Mouse (Mus musculus): ENCODE data around the gene Ccdc60. TPM values are rescaled to one million over a fixed set of nuclear protein-coding genes. Genes with fewer than 3 reads are reported as not detected.

Ccdc60 gene
- polyA plus RNA-seq, 1 experiment from 2014 or later = 0.52 TPM

DNA sequence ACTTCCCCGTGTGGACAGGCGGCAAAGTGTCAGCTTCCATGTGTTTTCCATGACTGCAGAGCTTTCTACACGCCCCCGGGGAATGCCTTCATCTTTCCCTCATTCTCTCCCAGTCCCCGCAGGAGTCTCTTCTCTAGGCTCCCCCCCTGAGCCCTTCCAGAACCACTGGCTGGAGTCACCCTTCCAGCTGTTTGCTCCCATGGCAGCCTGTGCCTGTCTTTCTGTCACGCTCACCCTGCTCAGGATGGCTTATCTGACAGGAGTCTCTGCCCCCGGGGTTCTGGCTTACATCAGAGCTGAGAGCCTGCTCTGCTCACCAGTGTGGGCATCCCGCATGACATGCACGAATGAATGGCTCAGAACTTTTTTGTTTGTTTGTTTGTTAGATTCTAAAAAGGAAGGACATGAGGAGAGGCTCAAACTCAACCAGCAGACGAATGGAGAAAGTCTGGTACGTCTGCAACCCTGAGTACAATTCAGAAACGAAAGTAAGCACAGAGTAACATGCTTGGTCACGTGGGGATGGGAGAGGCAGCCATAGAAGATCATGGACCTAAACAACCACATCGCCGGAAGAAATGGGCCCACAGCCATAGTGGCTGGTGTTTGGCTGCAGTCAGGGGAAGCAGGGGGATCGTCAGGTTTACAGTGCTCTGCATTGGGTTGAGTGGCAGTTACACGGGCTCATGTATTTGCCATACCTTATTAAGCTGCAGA, 17.1 kb downstream of the Ccdc60 start:
- peak; percentile 80 for ATAC-seq (ENCODE audit: insufficient number of reproducible peaks, low FRiP score)
- Histone ChIP-seq H3K9ac (no peak overlapping the region), H3K4me2 (peak overlapping the region; percentile 55), H3K4me3 (peak overlapping the region; percentile 28), H3K36me3 (no peaks in the 10 kb centered on the region), H3K27ac (ENCODE audit: poor library complexity, severe bottlenecking) (peak overlapping the region; percentile 1; the same call in 1 of the 2 replicates), H3K9me3 (replicated peaks) (peaks cover 13% of the 10 kb centered on the region), H3K27me3 (replicated peaks) (0 out of 2 replicates have a peak, but pooled peaks cover 3% of the 10 kb centered on the region), H3K4me1 (replicated peaks) (peaks cover 50% of the 10 kb centered on the region)
- WGBS = 15% methylated on average over 17 of the region's 17 CpGs

DNA sequence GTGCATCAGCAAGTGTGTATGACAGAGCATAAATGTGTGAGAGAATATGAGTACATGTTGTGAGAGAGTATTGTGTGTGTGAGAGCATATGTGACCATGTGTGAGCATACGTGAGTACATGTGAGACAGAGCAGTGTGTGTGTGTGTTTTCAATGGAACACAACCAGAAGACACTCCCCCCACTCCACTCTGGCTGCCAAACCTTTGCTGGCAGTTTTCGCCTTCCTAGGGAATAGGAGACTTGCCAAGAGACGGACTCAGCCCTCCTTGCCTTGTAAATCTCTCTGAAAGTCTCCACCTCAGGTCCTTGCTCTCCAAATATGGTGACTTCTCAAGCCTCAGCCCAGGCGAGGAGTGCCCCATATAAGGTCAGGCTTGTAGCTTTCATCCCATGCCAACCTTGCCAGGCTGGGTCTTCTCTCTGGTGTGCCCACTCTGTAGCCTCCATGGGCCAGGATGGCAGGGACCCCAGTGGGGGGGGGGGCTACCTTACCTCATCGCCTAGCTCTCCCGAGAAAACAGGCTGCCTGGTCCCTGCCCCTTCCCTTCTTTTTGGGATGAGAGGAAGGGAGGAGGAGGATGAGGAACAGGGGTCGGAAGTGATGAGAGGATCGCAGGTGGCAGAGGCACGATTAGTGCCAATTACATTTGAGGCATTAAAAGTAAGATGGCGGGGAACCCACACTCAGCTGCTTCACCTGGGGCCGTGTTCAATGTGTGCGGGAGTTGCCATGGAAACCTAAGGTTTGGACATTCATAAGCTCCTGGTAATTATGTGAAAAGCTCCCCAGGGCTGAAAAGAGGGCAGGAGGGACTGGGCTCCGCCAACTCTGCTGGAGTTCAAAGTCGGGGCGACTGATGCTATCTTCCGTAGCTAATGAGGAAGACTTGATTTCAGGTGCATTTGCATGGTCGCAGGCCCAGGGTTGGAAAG, 19.3 kb downstream of the Ccdc60 start:
- no peak overlapping the region for H3K4me2 ChIP-seq
- 0 out of 2 replicates have a peak, but pooled peaks cover 3% of the 10 kb centered on the region for H3K27me3 ChIP-seq (replicated peaks)
- no peaks in the 10 kb centered on the region for H3K36me3 ChIP-seq
- no peak overlapping the region for H3K4me3 ChIP-seq
- no peak for ATAC-seq (ENCODE audit: insufficient number of reproducible peaks, low FRiP score)
- no peak overlapping the region for H3K9ac ChIP-seq
- no peaks in the 10 kb centered on the region for H3K9me3 ChIP-seq (replicated peaks)
- H3K4me1 ChIP-seq (replicated peaks) = peaks cover 42% of the 10 kb centered on the region
- WGBS = 85% methylated on average over 17 of the region's 17 CpGs
- H3K27ac ChIP-seq (ENCODE audit: poor library complexity, severe bottlenecking) = no peak overlapping the region

DNA sequence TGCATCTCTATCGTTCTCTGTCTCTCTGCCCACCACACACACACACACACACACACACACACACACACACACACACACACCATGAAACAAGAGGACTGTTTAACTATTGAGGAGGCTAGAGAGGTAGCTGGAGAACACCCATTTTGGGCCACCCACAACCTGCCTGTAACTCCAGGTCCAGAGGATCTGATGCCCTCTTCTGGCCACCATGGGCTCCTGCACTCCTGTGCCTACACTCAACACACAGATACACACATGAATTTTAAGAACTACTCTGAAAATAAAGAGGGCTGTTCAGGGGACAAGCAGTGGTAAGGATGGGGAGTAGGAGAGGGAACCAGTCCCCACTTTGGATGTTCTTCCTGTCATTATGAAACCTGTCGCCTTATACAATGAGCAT, 26.1 kb downstream of the Ccdc60 start:
- Histone ChIP-seq H3K36me3 (no peaks in the 10 kb centered on the region), H3K9ac (no peak overlapping the region), H3K27ac (ENCODE audit: poor library complexity, severe bottlenecking) (no peak overlapping the region), H3K27me3 (replicated peaks) (no peaks in the 10 kb centered on the region), H3K4me2 (no peak overlapping the region), H3K9me3 (replicated peaks) (peaks cover 3% of the 10 kb centered on the region; the same call in 1 of the 2 replicates), H3K4me3 (no peak overlapping the region), H3K4me1 (replicated peaks) (no peaks in the 10 kb centered on the region)
- ATAC-seq (ENCODE audit: insufficient number of reproducible peaks, low FRiP score) = no peak
- WGBS = 87% methylated on average over 2 of the region's 2 CpGs

DNA sequence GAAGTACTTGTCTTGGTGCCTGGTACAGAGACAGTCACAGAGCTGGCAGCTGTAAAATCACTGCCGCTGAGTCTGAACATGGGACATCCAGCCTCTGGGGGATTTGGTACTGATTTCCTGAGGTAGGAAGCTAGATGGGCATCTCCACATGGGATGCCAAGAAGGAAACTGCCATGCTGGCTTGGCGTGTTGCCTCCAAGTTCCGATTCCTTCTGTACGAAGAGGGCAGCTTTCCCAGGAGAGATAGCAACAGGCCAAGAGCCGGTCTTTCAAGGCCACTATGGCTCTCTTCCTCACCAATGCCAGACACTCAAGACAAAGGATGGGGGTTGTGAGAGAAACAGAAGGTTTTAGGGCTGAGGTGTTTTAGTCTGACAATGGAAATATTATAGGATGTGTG, 26.8 kb downstream of the Ccdc60 start:
- no peak overlapping the region for H3K27ac ChIP-seq (ENCODE audit: poor library complexity, severe bottlenecking)
- H3K36me3 ChIP-seq = no peaks in the 10 kb centered on the region
- WGBS = 88% methylated on average over 5 of the region's 5 CpGs
- no peak overlapping the region for H3K4me3 ChIP-seq
- ATAC-seq (ENCODE audit: insufficient number of reproducible peaks, low FRiP score) = no peak
- no peak overlapping the region for H3K4me2 ChIP-seq
- peaks cover 3% of the 10 kb centered on the region; the same call in 1 of the 2 replicates for H3K9me3 ChIP-seq (replicated peaks)
- no peaks in the 10 kb centered on the region for H3K27me3 ChIP-seq (replicated peaks)
- no peak overlapping the region for H3K9ac ChIP-seq
- H3K4me1 ChIP-seq (replicated peaks) = no peaks in the 10 kb centered on the region

DNA sequence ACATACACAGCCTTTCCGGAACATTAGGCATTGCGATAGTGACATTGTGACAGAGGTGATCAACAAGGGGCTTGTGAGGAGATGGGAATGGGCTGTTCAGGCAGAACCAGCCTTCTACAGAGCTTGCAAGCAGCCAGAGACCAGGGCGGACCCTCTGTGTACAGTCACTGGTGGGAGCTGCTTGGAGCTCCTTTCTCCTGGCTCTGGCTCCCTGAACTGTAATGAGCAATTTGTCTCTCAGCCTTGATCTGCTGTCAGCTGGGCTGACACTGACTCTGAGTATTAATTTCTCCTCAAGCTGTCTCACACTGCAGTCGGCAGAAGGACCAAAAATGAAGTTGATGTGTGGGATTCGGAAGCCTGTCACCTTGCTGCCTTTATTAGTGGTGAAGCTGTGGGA, 28.4 kb downstream of the Ccdc60 start:
- no peak overlapping the region for H3K27ac ChIP-seq (ENCODE audit: poor library complexity, severe bottlenecking)
- ATAC-seq (ENCODE audit: insufficient number of reproducible peaks, low FRiP score) = no peak
- no peaks in the 10 kb centered on the region for H3K27me3 ChIP-seq (replicated peaks)
- H3K4me1 ChIP-seq (replicated peaks) = no peaks in the 10 kb centered on the region
- H3K4me2 ChIP-seq = no peak overlapping the region
- H3K9ac ChIP-seq = no peak overlapping the region
- H3K9me3 ChIP-seq (replicated peaks) = peaks cover 3% of the 10 kb centered on the region; the same call in 1 of the 2 replicates
- H3K4me3 ChIP-seq = no peak overlapping the region
- 82% methylated on average over 5 of the region's 5 CpGs for whole genome bisulfite sequencing
- H3K36me3 ChIP-seq = no peaks in the 10 kb centered on the region

DNA sequence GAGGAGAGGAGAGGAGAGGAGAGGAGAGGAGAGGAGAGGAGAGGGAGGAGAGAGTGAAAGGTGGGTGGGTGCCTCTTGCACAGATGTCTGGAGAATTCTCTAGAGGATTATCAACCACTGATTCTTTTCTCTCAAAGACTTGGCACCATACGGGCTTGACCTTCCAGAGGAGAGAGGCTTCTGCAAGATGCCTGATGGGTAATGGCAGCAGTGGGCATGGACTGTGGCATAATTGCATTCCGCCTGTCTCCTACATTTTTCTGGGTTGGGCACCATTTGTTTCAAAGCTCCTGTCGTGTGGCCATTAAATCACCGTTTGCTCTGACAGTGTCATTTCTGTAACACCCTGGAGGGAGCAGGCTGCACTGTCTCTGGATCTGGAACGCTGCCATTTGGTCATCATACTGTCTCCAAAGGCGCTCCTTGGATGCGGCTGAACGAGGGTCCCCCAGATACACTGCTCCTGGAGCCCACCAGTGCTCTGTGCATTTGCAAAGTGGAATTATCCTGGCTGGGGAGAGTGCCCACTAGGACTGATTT, 30.4 kb downstream of the Ccdc60 start:
- no peak overlapping the region for H3K4me3 ChIP-seq
- no peak overlapping the region for H3K4me2 ChIP-seq
- H3K9me3 ChIP-seq (replicated peaks) = peaks cover 3% of the 10 kb centered on the region; the same call in 1 of the 2 replicates
- no peaks in the 10 kb centered on the region for H3K4me1 ChIP-seq (replicated peaks)
- ATAC-seq (ENCODE audit: insufficient number of reproducible peaks, low FRiP score) = no peak
- H3K9ac ChIP-seq = no peak overlapping the region
- H3K27me3 ChIP-seq (replicated peaks) = no peaks in the 10 kb centered on the region
- no peak overlapping the region for H3K27ac ChIP-seq (ENCODE audit: poor library complexity, severe bottlenecking)
- 56% methylated on average over 8 of the region's 8 CpGs for WGBS
- H3K36me3 ChIP-seq = no peaks in the 10 kb centered on the region

DNA sequence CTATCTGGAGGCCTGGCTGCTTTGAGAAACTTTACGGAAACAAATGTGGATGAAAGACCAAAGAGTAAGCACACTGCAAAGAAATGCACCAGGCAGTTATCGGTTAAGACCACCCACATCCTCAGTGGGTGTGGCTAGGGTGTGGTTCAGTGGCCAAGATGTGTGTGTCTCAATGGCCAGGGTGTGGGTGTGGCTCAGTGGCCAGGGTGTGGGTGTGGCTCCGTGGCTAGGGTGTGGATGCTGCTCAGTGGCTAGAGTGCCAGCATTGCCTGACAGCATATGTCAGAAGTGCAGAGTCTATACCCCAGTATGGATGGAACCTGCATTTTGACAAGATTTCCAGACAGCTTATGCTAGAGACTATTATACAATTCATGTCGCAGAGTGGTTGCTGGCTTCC, 34.9 kb downstream of the Ccdc60 start:
- 74% methylated on average over 4 of the region's 4 CpGs for WGBS
- Histone ChIP-seq H3K9ac (no peak overlapping the region), H3K4me2 (no peak overlapping the region), H3K4me1 (replicated peaks) (no peaks in the 10 kb centered on the region), H3K27ac (ENCODE audit: poor library complexity, severe bottlenecking) (no peak overlapping the region), H3K9me3 (replicated peaks) (no peaks in the 10 kb centered on the region), H3K27me3 (replicated peaks) (no peaks in the 10 kb centered on the region), H3K36me3 (no peaks in the 10 kb centered on the region), H3K4me3 (no peak overlapping the region)
- ATAC-seq (ENCODE audit: insufficient number of reproducible peaks, low FRiP score) = no peak

DNA sequence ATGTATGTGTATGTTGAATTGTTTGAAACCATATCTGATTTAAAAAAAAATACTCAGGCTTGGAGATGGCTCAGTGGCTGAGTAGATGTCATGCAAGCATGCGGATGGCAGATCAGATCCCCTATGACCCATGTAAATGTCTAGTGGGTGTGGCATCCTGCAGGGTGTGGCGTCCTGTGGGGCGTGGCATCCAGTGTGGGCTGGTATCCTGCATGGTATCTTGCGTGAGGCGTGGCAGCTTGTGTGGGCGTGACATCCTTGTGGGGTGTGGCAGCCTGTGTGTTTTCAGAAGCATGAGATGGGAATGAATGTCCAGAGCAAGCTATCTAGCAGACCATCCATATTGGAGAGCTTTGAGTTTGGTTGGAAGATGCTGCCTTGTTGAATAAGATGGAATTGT, 36.6 kb downstream of the Ccdc60 start:
- no peak overlapping the region for H3K9ac ChIP-seq
- H3K4me1 ChIP-seq (replicated peaks) = no peaks in the 10 kb centered on the region
- H3K27ac ChIP-seq (ENCODE audit: poor library complexity, severe bottlenecking) = no peak overlapping the region
- WGBS = 75% methylated on average over 6 of the region's 6 CpGs
- H3K9me3 ChIP-seq (replicated peaks) = no peaks in the 10 kb centered on the region
- no peak for ATAC-seq (ENCODE audit: insufficient number of reproducible peaks, low FRiP score)
- no peaks in the 10 kb centered on the region for H3K36me3 ChIP-seq
- H3K4me2 ChIP-seq = no peak overlapping the region
- no peaks in the 10 kb centered on the region for H3K27me3 ChIP-seq (replicated peaks)
- H3K4me3 ChIP-seq = no peak overlapping the region

DNA sequence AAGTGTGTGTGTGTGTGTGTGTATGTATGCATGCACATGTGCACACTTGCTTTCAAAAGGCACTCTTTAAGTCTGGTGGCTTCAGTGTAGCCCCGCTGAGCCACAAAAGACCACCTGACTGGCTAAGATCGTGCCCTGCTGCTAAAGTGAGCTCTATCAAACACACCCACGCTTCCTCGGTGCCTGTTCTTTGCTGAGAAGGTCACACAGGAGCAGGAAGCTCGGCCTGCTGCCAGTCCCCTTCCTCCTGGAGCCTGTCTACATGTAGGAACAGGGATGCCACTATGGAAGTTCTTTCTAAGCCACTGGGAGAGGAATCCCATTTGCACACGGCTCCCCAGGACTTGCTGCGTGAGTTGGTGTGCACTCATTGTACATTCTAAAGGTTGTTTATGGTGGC, 42.1 kb downstream of the Ccdc60 start:
- WGBS = 74% methylated on average over 7 of the region's 7 CpGs
- Histone ChIP-seq H3K4me2 (no peak overlapping the region), H3K9me3 (replicated peaks) (no peaks in the 10 kb centered on the region), H3K9ac (no peak overlapping the region), H3K4me3 (no peak overlapping the region), H3K27ac (ENCODE audit: poor library complexity, severe bottlenecking) (no peak overlapping the region), H3K4me1 (replicated peaks) (peaks cover 3% of the 10 kb centered on the region), H3K36me3 (no peaks in the 10 kb centered on the region), H3K27me3 (replicated peaks) (no peaks in the 10 kb centered on the region)
- no peak for ATAC-seq (ENCODE audit: insufficient number of reproducible peaks, low FRiP score)

DNA sequence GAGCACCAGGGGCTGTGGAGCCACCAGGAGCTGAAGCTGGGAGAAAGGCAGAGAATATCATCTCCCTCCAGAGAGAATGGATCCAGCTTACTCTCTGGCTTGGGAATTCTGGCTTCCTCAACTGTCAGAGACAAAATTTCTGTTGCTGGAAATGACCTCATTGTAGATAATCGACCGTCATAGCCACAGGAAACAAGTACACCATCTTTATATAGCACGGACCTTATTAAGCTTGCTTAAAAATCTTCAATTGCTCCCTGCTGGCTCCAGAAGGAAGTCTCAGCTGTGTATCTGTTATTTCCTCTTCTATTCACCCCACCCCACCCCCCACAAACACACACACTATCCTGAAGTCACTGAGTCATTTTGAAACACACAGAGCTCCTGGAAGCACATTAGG, 44.3 kb downstream of the Ccdc60 start:
- H3K4me3 ChIP-seq = no peak overlapping the region
- whole genome bisulfite sequencing = 32% methylated on average over 3 of the region's 3 CpGs
- no peaks in the 10 kb centered on the region for H3K36me3 ChIP-seq
- peaks cover 3% of the 10 kb centered on the region for H3K4me1 ChIP-seq (replicated peaks)
- no peak overlapping the region for H3K9ac ChIP-seq
- no peak overlapping the region for H3K4me2 ChIP-seq
- ATAC-seq (ENCODE audit: insufficient number of reproducible peaks, low FRiP score) = no peak
- no peaks in the 10 kb centered on the region for H3K9me3 ChIP-seq (replicated peaks)
- no peaks in the 10 kb centered on the region for H3K27me3 ChIP-seq (replicated peaks)
- no peak overlapping the region for H3K27ac ChIP-seq (ENCODE audit: poor library complexity, severe bottlenecking)

DNA sequence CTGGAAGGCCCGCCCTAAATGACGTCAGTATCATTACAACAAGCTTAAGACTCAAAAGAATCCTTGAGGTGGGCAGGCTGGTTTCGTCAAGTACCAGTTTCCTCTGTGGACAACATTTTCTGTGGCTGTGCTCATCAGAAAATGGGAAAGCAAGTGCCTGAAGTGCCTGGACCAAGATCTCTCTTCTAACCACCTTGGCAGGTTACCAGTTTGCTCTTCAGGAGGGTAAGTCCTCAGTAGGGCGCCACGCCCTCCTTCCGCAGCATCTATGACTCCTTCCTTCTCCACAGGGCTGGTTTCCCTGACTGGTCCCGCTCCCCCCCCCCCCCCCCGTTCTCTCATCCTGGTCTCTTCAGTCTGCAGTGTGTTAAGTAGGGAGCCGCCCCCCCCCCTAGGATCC, 45.2 kb downstream of the Ccdc60 start:
- Histone ChIP-seq H3K4me1 (replicated peaks) (peaks cover 3% of the 10 kb centered on the region), H3K9me3 (replicated peaks) (no peaks in the 10 kb centered on the region), H3K36me3 (no peaks in the 10 kb centered on the region), H3K9ac (no peak overlapping the region), H3K27me3 (replicated peaks) (no peaks in the 10 kb centered on the region), H3K27ac (ENCODE audit: poor library complexity, severe bottlenecking) (no peak overlapping the region), H3K4me3 (no peak overlapping the region), H3K4me2 (no peak overlapping the region)
- 76% methylated on average over 7 of the region's 9 CpGs for WGBS
- 0 out of 2 replicates have a peak, but pooled peaks have one; percentile 11 for ATAC-seq (ENCODE audit: insufficient number of reproducible peaks, low FRiP score)
